Mouse (Mus musculus) G1E (cell line): Measurements from ENCODE around the gene Hoxd11. TPM values are rescaled to one million over a fixed set of nuclear protein-coding genes. Genes with fewer than 3 reads are reported as not detected.
A peak's percentile ranks its signal among the peaks of the same experiment; 100 is the strongest.

Experiments
- ATAC-seq: 2 replicates; pipeline ENCODE4 v1.8.0; 2016; ENCODE audit warnings: mild to moderate bottlenecking; ENCODE audit not compliant: insufficient number of reproducible peaks, poor library complexity, low FRiP score, severe bottlenecking; ENCODE audit errors: extremely low read depth
- DNase-seq: peaks from one replicate; pipeline ENCODE4 v3.0.0; 2012; ENCODE audit warnings: low spot score
- H3K27me3 ChIP-seq: 2 replicates; pipeline ENCODE4 v1.6.1; 2012; ENCODE audit warnings: mild to moderate bottlenecking, low read length, inconsistent platforms; ENCODE audit not compliant: insufficient read depth
- H3K36me3 ChIP-seq: replicated peaks from 2 replicates; pipeline ENCODE3; 2012; ENCODE audit warnings: mild to moderate bottlenecking, inconsistent platforms
- H3K4me1 ChIP-seq: 2 replicates; pipeline ENCODE4 v1.6.1; 2012; ENCODE audit warnings: low read depth, low read length, inconsistent platforms, mixed read lengths; ENCODE audit not compliant: insufficient read depth
- H3K4me3 ChIP-seq: 2 replicates; pipeline ENCODE4 v1.5.1; 2012; ENCODE audit warnings: low read depth, mild to moderate bottlenecking, inconsistent platforms, low read length, moderate library complexity, mixed read lengths
- H3K9me3 ChIP-seq: replicated peaks from 2 replicates; pipeline ENCODE4 v1.6.1; 2012; ENCODE audit warnings: inconsistent platforms
- CTCF ChIP-seq: IDR thresholded peaks from 2 replicates; pipeline ENCODE4 v1.5.1; 2012; ENCODE audit warnings: low read depth, low read length, inconsistent platforms, mixed read lengths
- GATA1 ChIP-seq: IDR thresholded peaks from 2 replicates; pipeline ENCODE4 v1.6.1; 2012; ENCODE audit warnings: borderline replicate concordance, low read length, inconsistent platforms, mixed read lengths
- GATA2 ChIP-seq: IDR thresholded peaks from 2 replicates; pipeline ENCODE4 v1.6.1; 2012; ENCODE audit warnings: low read depth, low read length, inconsistent platforms, borderline replicate concordance
- POLR2AphosphoS5 ChIP-seq: IDR thresholded peaks from 2 replicates; pipeline ENCODE4 v1.6.1; 2012; ENCODE audit warnings: low read depth, low read length, inconsistent platforms; ENCODE audit not compliant: insufficient replicate concordance
- TAL1 ChIP-seq: conservative IDR thresholded peaks from 2 replicates; pipeline ENCODE4 v1.6.1; 2012; ENCODE audit warnings: low read depth, low read length, inconsistent platforms, mixed read lengths
- polyA plus RNA-seq: library from polyadenylated mRNA; stranded (reverse); fragments of >175 nt; gene quantifications from 2 replicates; pipeline ENCODE4 v1.2.3, GENCODE M21; 2012
- total RNA-seq, 2 experiments: library from RNA; stranded (forward) in 1 of 2; stranded (reverse) in 1 of 2; fragments of 200-1000 nt in 1 of 2; fragments of >200 nt in 1 of 2; fragmentation: Nextera tagmentation in 1 of 2; gene quantifications; 2 replicates each; pipeline ENCODE4 v1.2.3; 2014 to 2017

Gene Hoxd11
- total and polyA plus RNA-seq, 3 experiments = 0.05 TPM; not detected in 2

DNA sequence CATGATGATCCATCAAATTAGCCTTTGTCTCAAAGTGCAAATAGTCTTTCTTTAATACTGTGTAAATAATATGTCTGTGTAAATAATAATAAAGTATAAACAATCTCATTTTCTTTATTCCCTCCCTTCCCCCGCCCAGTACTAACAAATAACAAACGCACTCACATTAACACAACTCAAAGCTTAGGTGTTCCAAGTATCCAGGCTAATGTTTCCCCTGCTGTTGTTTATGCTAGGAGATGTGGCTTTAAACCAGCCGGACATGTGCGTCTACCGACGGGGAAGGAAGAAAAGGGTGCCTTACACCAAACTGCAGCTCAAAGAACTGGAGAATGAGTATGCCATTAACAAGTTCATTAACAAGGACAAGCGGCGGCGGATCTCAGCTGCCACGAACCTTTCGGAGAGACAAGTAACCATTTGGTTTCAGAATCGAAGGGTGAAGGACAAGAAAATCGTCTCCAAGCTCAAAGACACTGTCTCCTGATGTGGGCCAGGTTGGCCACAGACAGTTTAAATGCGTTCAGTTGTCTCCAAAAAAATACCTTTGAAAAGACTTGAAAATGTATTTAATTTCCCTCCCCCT is 9.6 kb upstream of the Hoxd11 start:
- no peak for TF ChIP-seq POLR2AphosphoS5
- TF ChIP-seq GATA1 = no peak
- TF ChIP-seq CTCF = no peak
- TF ChIP-seq TAL1 = no peak
- no peak for TF ChIP-seq GATA2
- DNase-seq (no peak), ATAC-seq (no peak)
- Histone ChIP-seq H3K9me3 (peaks cover 9% of the 10 kb centered on the region), H3K4me3 (no peak overlapping the region), H3K36me3 (no peaks in the 10 kb centered on the region), H3K4me1 (peaks cover 10% of the 10 kb centered on the region), H3K27me3 (peaks cover 38% of the 10 kb centered on the region)

DNA sequence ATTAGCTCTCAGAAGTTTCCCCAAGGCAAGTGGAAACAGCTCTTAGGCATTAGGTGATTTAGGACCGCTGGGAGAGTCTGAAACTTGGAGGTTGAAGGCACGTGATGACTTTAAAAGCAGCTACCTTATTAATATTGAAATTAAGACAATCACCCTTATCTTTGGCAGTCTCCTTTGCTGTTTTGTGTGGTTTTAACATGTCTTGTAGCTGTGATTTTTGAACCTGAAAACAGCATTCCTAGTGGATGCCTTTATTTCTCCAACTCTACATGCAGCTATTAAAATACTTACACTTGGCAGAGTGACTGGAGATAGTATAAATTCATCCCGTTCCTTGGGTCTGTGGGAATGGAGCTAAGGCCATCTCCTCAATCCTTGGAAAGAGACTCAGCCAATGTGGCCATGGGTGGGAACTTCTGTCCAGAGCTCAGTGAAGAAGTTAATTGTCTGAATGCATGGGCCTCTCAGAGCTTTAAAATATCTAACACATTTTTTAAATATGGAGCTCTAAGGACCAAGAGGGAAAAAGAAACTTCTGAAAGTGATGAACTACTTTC is 8.6 kb upstream of the Hoxd11 start:
- H3K9me3 ChIP-seq = peaks cover 9% of the 10 kb centered on the region
- H3K27me3 ChIP-seq = peaks cover 45% of the 10 kb centered on the region
- no peak overlapping the region for H3K4me3 ChIP-seq
- DNase-seq (no peak), ATAC-seq (no peak)
- H3K4me1 ChIP-seq = peaks cover 10% of the 10 kb centered on the region
- no peaks in the 10 kb centered on the region for H3K36me3 ChIP-seq
- TF ChIP-seq POLR2AphosphoS5 = no peak
- no peak for TF ChIP-seq GATA1
- no peak for TF ChIP-seq TAL1
- TF ChIP-seq CTCF = no peak
- no peak for TF ChIP-seq GATA2

DNA sequence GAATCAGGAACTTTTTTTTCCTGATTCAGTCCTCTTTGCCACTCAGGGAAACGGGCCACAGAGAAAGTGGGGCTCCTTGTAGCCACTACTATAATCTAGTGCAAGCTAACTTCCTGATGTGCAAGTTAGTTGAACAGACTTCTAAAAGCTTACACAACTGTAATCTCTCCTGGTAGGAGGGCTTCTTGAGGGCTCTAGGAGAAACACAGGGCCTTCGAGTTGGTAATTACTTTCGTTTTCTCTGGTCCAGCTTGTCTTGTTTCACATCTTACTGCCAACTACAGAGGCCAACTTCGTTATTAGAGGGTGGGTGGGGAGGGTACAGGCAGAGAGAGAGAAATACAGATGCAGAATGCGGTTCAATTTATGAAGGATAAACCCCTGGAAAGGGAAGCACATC is 7.5 kb upstream of the Hoxd11 start:
- peaks cover 10% of the 10 kb centered on the region for H3K4me1 ChIP-seq
- H3K27me3 ChIP-seq = peaks cover 51% of the 10 kb centered on the region
- no peak for ATAC-seq
- TF ChIP-seq GATA2 (no peak), TAL1 (no peak), CTCF (no peak), GATA1 (no peak), POLR2AphosphoS5 (no peak)
- peaks cover 9% of the 10 kb centered on the region for H3K9me3 ChIP-seq
- no peak for DNase-seq
- H3K36me3 ChIP-seq = no peaks in the 10 kb centered on the region
- no peak overlapping the region for H3K4me3 ChIP-seq

DNA sequence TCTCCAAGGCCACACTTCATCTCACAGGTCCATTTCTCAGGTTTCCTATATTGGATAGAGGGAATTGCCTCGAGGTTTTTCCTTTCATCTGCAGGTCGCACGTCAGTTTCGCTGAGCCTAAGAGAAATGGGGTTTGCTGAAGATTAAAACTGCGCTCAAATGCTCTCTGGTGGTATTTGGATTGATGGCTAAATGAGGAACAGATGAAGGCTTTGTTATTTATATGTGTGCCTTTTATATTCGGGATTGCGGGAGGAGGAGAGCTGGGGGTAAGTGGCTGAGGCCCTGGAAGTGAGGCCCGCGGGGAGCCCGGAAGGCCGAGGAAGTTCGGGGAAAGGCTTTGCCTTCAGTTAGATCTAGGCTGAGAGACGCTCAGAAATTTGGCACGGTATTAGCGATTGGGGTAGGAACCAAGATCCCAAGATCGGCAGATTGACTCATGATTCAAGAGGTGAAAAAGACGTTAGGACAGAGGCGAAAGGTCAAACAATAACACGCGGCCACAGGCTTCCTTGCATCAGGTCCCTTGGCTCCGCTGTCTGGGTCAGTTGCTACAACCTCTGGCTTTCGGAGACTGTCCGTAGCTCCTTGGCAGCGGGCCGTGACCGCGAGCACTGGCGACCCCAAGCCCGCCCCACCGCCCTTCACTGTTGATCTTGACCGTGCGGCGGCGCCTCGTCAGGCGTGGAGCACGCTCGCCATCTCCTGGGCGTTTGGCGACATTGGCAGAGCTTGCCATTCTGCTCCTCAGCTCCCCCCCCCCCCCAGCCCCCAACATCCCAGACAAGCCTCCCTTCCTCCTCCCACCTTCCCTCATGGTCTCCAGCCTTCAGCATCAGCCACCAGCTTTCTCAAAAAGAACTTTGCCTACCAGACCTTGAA is 6.6 kb upstream of the Hoxd11 start:
- Histone ChIP-seq H3K27me3 (peaks cover 44% of the 10 kb centered on the region), H3K4me3 (peak overlapping the region; percentile 65; the same call in 1 of the 2 replicates), H3K4me1 (peaks cover 10% of the 10 kb centered on the region), H3K36me3 (no peaks in the 10 kb centered on the region), H3K9me3 (peaks cover 9% of the 10 kb centered on the region)
- no peak for ATAC-seq
- DNase-seq = peak; percentile 51
- TF ChIP-seq GATA2 = no peak
- no peak for TF ChIP-seq POLR2AphosphoS5
- no peak for TF ChIP-seq GATA1
- TF ChIP-seq CTCF = no peak
- TF ChIP-seq TAL1 = no peak

DNA sequence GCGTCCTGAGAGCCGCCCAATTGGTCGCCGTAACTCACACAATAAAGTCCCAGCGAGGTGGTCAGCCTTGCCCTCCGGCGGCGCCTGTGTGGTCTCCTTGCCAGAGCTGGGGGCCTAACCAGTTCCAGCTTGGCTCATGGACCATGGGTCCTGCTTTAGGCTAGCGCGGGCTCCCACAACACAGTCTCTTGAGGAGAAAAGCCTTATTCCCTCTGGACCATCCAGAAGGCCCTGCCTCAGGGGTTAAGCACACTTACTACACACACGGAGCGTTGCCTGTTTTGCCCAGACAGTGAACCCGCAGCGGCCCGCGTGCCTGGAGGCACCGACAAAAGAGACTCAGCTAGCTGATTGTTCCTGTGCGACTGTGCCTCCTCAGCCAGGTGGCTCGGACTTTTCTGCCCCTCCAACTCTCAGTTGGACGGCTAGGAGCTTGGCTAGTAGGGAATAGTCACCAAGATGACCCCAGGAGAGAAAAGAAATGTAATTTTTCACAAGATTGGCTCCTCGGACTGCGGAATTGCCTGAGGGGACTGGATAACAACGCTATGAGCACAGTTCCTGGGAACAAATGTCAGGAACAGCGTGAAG is 5.4 kb upstream of the Hoxd11 start:
- H3K27me3 ChIP-seq = peaks cover 39% of the 10 kb centered on the region
- ATAC-seq = no peak
- H3K4me1 ChIP-seq = peaks cover 10% of the 10 kb centered on the region
- no peaks in the 10 kb centered on the region for H3K36me3 ChIP-seq
- DNase-seq = no peak
- no peaks in the 10 kb centered on the region for H3K9me3 ChIP-seq
- H3K4me3 ChIP-seq = no peak overlapping the region
- TF ChIP-seq GATA2 (no peak), TAL1 (no peak), POLR2AphosphoS5 (no peak), CTCF (no peak), GATA1 (no peak)

DNA sequence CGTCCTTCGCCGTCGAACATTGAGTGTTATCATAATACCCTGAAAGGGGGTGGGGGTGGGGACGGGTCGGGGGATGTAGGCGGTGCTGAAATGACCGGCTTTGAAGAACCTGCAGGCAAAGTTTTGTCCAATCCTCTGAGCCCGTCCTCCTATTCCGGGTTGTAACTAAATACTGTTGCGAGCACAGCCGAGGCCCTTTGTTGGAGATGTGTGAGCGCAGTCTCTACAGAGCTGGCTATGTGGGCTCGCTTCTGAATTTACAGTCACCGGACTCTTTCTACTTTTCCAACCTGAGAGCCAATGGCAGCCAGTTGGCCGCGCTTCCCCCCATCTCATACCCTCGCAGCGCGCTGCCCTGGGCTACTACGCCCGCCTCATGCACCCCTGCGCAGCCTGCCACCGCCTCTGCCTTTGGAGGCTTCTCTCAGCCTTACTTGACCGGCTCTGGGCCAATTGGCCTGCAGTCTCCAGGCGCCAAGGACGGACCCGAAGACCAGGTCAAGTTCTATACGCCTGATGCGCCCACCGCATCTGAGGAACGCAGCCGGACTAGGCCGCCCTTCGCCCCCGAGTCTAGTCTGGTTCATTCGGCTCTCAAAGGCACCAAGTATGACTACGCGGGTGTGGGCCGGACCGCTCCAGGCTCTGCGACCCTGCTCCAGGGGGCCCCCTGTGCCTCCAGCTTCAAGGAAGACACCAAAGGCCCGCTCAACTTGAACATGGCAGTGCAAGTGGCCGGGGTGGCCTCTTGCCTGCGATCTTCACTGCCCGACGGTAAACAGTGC is 4.3 kb upstream of the Hoxd11 start, which contains the start of gene Hoxd12:
Gene Hoxd12, plus strand, starts transcription at position 133 of the 785 bp plus-strand sequence.
- Histone ChIP-seq H3K9me3 (0 out of 2 replicates have a peak, but pooled peaks cover 2% of the 10 kb centered on the region), H3K4me3 (no peak within 1 kb of the TSS), H3K27me3 (peaks cover 48% of the 10 kb centered on the region), H3K36me3 (no peaks in the 10 kb centered on the region), H3K4me1 (peaks cover 10% of the 10 kb centered on the region)
- TF ChIP-seq GATA1 (no peak), TAL1 (no peak), POLR2AphosphoS5 (no peak), GATA2 (no peak), CTCF (no peak)
- DNase-seq (no peak), ATAC-seq (no peak)
